Mouse (Mus musculus) lung, postnatal 4 days (tissue): ENCODE results near the gene Ogfrl1.
"Not testable (repeated sequence)": the region's sequence is repeated elsewhere in the genome, so short reads cannot be mapped to it uniquely, and the experiment has no call there.

ENCODE experiments used
- DNase-seq, 2 experiments: peaks; one replicate each; pipeline ENCODE4 v3.0.0; 2021

Ogfrl1 gene

DNA sequence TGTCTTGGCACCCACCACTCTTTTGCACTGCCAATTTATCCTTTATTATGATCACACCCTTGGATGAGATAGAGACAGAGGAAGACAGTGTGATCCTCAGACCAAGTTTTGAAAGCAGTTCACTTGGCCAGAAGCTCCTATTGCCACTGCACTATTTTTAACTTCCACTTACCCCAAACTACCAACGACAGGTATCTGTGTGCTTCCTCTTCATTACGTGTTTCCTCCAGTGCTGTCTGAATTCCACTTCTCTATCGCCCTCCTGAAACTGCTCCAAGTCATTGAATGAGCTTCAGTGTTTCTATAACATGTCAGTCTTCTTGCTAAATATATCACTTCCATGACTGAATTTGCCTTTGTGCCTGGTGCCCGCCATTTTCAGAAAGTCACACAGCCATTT lies at the start of gene Ogfrl1:
Gene Ogfrl1, minus strand, starts transcription at position 150 of the 400 bp plus-strand sequence.
- DNase-seq, result no peak

DNA sequence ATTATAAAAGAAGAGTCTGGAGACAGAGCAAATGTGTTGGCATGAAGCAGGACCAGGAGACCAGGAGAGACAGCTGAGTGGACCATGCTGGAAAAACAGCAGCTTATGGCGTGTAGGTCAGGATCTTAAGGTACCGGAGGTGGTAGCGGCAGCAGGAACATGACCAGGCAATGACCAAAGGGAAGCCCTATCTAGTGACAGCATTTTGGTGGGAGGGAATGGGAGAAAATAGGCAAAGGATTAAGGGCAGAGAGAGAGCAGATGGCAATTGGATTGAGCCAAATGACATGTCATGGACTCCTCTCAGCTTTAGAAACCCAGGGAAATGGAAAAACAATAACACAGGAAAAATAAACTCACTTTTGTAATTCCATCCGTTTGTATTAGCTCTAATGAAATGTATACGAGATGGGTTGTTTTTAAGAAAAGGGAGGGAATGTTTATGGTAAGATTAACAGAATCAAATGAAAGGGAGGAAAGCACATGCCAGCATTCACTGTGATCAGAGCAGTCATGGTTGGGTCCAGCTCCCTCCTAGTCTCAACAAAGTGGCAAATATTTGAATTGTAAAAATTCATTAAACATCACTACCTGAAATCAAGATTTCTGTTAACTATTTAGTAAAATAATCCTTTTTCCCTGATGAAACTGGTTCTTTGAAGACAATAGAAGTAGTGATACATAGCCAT lies 48.3 kb upstream of the Ogfrl1 start:
- DNase-seq, result no peak

DNA sequence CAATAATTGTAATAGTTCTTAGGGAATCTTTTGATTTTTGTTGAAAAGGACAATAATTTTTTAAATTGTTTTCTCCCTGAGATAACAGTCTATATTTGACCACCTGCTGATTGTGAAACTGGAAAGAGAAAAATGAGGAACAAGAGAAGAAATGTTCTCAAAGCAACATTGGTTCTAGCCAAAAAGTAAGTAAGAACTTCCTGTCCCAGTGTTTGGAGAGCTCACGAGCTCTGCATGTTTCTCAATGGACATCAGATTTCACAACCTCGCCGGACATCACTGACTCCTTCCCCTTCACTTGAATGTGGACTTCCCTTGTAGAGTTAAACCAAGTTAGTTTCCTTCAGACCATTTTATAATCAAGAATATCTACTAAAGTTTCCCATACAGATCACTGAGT lies 36.0 kb upstream of the Ogfrl1 start:
- DNase-seq, result peak; percentile 29 to 43

DNA sequence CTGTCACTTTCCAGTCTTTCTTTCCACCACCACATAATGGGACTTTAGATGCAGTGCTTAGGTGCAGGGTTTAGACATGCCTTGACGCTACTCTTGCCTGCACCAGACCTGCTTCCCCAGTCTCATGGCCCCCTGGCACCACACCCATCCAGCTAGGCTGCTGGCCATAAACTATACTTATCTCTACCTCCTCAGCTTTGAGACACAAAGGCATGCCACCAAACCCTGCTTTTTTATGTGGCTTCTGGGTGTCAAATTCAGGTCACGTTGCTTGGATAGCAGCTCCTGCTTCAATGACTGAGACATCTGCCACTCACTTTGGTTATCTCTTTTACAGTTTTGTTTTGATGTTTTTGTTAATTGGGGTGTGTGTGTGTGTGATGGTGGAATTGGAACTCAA lies 28.9 kb upstream of the Ogfrl1 start:
- DNase-seq, result no peak

DNA sequence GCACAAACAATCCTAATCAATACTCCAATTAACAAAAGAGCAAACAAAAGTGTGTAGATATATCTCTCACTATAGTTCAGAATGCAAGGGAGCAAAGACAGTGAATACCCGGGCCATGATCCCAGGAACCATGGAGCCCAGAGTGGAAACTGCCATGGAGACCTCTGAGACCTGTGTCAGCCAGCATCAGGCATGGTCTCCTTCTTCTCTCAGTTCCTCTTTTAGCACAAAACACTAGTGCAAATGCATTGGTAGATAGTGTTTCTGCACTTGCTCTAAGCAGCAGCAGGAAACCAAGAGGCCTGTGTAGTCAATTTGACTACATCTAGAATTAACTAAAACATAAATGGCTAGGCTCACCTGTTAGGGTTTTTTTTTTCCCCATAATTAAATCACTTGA lies 21.4 kb upstream of the Ogfrl1 start:
- DNase-seq, result no peak

DNA sequence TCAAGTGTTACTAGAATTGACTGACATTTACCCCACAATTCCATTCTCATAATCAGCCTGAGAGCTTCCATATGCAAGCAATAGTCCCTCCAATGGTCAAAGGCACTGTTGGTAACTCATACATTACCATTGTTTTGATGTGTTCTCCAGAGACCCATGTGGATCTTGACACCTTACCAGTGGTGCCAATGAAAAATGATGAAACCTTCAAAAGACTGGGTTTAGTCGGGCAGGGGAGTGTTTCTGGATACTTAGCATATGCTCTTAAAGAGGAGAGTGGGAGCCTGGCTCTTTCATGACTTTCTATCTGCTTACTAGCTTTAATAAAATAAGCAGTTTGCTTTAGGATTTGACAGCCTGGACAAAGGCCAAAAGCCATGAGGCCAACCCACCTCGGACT lies 20.5 kb upstream of the Ogfrl1 start:
- DNase-seq, result no peak

DNA sequence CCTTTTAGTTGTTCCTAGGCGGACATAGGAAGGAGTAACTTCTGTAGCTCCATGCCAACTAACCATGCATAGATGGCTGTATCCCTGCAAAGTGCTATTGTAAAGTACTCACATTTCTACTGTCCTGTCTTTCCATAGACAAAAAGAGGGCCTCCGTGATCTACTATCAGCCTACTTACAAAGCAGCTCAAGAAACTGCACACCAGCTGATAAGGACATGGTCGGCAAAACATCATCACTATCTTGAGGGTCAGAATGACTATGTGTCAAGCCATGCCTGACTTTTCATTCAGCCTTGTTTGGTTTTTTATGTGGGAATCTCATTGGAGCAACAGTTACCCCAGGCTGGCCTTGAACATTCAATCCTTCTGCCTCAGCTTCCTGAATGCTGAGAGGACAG lies 20.0 kb upstream of the Ogfrl1 start:
- no peak for DNase-seq

DNA sequence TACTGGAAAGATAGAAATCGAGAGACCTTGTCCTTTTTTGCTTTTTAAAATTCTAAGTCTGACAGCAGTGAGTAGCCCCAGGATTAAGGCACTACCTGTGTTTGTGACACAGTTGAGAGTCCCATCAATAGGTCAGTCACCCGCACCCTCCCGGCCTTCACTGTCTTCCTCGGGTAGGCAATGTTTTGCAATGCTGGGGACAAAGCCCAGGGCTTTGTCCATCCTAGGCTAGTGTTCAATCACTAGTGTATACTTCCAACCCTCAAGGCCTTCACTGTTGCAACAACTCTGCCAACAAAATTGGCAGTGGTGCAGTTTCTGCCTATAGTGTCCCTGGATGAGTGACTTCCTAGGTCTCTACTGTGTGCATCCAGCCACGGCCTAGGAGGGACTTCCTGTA lies 14.0 kb upstream of the Ogfrl1 start:
- no peak for DNase-seq

DNA sequence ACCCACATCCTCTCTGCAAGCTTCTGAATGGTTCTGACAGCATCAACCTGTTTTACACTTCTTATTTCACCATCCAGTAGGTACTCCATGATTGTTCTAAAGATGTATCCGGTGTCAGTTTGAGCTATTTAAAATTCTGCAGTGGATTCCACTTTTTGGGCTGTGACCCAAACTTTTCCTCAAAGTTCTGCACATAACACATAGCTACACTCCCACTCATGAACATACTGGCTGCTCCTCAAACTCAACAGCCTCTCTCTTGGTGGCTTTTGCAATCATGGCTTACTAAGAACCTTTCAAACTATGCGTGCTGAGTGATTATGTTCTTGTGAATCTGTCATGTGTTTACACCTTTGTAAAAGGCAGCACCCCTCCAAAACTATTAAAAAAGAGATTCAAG lies 12.4 kb upstream of the Ogfrl1 start:
- DNase-seq, result no peak

DNA sequence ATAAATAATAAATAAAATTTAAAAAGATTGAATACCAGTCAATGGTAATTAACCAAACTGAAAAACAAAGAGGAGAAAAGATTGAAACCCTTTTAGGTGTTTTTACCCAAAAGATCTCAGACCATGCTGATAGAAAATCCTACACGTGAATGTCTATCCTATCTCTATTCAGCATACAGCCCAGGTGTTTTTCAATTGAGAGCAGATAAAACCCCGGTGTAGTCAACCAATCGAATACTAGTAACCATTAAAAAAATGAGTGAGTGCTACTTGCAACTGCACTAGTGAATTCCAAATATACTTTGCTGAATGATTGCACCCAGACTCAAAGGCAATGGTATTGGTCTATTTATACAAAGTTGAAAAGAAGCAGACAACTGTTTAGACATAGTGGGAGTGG lies 4.8 kb upstream of the Ogfrl1 start:
- DNase-seq, result no peak

DNA sequence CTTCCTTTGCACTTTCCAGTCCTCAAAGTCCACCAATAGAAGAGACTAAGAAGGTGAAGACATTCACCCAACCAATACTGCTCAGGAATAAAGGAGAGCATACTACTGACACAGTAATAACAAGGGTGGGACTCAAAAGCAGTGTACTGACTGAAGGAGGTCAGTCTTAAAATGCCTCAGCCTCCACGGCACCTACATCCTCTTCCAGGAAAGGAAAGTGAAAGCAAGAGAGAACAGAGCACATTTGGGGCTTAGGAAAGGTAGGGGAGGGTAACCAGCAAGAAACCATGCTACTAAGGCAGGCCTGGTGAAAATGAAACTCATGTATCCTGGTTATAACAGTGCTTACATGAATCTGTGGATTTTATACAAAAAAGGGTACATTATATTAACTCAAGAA lies 2.0 kb upstream of the Ogfrl1 start:
- no peak for DNase-seq

DNA sequence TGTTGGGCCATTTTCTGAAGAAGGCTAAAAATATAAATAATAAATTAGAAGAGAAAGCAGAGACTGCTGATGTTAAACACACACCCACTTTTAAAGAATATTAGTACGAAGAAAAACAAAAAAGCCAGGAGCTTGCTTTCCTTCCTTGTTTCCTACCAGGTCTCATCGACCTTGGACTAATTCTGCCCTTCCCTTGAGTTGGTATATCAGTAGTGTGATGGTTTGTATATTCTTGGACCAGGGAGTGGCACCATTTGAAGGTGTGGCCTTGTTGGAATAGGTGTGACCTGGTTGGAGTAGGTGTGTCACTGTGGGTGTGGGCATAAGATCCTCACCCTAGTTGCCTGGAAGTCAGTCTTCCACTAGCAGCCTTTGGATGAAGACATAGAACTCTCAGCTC lies 3.2 kb downstream of the Ogfrl1 start:
- DNase-seq, result not testable (repeated sequence)

DNA sequence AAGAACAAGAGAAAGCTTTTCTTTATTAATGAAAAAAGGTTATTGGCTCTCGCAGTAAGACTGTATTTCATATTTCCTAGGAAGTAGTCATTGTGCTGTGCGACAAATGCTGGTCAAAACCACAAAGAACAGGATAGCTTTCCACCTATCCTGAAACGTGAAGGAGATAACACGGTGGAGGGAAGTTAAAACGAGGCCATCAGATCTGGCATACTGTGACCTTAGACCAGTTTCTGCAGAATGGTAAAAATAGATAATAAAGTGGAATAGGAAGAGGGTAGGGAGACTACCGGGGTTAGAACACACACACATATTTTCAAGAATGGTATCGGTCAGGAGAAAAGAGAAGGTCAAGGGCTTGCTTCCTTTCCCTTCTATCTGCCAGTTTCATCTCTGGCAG lies 5.8 kb downstream of the Ogfrl1 start:
- no peak for DNase-seq

DNA sequence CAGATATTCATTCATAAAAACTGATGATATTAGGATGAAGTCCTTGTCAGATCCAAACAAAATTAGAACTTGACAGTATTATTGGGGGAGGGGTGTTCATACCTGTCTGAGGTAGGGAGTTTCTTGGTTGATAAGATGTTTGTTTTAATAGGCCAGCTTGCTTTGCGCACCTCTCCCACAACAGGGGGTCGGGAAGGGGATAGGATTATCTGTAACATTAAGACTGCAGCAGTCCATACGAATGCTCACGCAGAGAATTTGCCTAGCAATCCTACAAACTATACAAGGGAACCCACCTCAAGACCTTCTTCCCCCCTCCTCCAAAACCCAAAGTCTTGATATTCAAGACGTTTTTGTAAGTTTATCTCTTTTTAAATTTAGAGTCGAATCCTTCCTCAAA lies 13.2 kb downstream of the Ogfrl1 start:
- DNase-seq, result no peak

DNA sequence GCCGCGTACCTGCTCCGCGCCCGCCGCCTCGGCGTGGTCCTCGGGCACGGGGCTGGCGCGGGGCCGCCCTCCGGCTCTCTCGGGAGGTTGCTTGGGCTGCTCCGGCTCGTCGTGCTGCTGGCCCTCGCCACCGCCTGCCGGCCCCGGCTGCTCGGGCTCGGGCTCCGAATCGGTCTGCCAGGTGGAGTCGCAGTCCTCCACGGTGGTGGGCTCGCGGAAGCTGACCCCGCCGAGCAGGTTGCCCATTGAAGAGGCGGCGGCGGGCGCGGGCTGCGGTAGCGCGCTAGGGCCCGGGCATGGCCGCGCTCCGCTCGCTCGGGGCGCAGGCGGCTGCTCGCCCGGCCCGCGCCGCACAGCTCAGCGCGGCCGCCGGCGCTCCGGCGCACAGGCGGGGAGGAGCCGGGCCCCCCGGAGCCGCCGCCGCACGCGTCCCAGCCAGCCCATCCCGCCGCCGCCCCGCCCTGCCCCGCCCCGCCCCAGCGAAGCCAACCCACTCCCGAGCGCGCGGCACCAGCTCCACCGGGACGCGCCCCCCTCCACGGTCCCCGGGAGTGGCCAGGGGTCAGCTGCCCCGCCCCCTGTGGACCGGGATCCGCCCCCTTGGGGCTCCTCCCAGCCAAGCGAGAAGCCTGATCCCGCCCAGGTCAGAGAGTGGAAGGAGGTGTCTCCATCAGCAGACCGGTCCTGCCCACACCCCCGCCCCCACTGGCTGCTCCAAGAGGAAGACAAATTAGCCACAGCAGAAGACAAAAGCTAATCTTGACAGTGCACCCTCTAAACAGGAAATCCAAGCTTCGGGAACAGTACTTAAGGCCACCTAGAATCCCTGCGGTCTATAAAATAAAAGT lies 14.5 kb downstream of the Ogfrl1 start:
- peak; percentile 98 to 99 for DNase-seq

DNA sequence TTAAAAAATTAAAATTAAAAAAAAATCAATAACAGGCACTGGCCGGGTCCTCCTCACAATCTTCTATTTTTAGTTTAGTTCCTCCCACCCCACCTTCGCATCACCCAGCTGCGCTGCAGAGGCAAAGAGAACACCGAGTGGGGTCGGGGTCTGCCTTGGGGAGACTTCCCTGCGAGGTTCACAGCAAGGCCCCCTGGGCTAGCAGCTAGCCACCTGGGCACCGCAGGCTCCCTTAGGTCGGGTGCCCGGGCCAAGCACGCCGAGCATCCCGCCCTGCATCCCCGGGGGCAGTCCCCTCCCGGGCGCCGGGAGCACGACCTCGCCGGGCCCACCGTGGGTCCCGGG lies 15.1 kb downstream of the Ogfrl1 start:
- no peak for DNase-seq

DNA sequence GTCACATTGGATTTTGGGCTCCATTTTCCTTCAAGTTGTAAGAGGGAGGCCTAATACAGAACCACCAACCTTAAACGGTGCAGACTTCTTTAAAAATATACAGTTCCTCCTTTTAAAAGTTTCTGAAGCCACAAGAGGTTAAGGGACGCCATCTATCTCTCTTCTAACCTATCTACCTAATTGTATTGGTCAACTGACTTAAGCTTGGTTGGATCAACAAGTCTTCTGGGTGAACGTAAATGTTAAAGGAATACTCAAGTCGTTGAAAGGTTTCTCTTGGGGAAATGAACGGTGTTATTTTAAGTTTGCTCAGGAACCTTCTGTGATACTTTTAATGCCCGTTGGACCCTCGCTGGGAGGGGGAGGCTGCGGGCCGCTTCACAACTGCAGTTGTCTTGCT lies 15.5 kb downstream of the Ogfrl1 start:
- DNase-seq, result no peak

DNA sequence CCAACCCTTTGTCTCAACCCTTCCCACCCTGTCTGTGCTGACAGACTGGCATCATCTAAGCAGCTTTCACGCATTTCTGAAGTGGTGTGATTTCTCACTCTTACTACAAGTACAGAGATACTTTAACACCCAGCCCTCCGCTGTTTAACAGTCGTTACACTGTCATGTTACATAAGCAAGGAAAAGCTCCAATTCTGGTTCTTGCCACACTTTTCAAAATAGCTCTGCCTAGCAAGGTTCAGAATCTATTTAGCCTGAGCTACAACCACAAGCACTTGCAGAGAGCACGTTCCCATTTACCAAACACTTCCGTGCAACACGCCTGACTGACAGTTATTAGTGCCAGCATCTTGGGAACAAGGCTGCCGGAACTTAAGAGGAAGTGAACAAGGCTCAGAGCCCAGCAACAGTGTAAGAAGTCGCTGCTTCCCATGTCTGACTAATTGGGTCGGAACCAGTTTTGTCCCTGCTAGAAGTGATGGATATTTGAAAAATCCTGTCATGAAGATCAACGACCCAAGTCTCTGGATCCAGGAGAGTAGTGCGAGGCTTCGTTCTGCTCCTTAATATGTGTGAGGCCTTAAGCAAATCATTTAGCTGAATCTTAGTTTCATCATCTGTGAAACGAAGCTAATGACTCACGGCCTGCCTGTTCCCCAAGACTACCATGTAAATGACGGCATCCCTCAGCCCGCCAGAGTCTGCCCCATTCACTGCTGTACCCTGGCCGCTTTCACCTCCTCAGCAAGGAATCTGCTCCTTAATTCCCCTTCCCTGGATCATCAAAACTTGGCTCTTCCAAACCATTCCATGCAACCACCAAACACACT lies 17.4 kb downstream of the Ogfrl1 start:
- DNase-seq, result peak; percentile 28 to 29

DNA sequence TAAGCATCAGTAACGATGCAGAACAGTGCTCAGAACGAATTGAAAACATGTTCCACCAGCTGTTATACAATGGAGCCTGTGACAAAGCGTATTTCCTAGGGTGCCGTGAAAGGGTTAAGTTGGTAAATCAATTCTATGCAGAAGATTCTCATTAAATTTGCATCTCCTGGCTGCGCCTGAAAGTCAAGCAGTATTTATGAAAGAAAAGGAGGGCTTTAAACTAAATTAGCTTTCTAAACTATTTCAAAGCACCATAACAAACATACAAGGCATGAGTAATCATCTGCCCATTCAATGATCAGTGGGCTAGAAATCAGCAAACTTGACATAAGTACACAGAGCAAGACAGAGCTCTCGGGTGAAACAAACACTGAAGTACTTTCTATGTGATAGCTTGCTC lies 18.3 kb downstream of the Ogfrl1 start:
- DNase-seq, result no peak

DNA sequence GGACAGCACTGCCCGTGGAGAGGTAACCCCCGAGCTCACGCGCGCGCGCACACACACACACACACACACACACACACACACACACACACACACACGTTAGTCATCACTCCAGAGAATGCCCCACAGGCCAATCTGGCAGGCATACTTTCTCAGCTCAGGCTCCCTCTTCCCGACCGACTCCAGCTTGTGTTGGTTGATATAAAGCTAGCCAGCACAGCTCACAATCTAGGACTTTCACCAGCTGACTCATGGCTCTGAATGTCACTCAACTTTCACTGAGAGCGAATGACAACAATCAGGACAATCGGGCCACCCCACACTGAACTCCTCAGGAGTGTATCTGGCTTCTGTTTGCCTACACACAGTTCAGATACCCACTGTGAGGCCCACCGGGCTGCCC lies 20.0 kb downstream of the Ogfrl1 start:
- DNase-seq, result no peak

DNA sequence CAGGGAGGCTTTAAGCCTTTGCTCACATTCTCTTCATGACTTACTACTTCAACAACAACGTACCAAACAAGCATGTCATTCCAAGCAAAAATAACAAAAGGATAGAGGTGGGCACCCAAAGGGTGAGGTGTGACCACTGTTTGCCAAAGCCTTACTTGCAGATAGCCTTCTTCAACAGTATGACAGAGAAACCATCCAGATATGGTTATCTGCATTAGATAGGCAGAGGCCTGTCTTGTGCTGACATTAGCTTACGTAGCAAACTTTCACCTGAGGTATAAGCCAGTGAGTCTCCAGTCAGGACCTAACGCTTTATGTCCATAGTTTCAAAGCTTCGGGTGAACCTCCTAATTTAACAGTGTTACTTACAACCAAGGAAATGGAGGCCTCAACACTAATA lies 23.4 kb downstream of the Ogfrl1 start:
- no peak for DNase-seq

DNA sequence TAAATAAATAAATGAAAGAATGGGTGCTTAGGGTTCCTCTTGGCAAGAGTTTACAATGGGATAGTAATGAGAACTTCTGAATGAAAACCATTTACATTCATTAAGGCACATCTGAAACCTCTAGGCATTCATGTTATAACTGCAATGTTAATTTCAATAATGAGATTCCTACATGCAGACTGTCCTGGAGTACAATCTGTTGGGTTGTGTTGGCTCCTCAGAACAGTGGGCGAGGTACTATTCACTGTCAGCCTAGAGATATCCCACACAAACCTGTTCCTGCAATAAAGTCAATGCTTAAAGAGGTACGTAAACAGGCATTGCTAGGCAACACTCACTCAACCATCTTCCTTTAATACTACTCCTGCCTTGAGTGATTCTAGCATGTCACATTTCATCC lies 32.0 kb downstream of the Ogfrl1 start:
- DNase-seq, result no peak

DNA sequence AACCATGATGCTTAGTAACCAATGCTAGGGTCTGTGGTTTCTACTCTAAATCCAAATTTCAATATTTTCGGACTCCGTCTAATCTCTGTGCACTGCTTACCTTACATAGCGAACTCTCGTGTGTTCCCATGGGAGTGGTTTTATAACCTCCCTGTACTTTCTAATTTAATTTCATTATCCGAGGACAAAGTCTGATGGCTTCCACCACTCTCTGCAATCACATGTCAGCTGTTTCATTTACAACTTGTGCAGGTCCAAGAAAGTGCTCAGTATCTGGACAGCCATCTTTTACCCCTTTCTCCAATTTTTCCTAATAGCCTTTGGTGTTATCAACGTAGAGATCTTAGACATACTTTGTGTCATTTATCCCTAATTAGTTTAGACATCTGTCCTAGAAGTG lies 44.7 kb downstream of the Ogfrl1 start:
- DNase-seq, result no peak

DNA sequence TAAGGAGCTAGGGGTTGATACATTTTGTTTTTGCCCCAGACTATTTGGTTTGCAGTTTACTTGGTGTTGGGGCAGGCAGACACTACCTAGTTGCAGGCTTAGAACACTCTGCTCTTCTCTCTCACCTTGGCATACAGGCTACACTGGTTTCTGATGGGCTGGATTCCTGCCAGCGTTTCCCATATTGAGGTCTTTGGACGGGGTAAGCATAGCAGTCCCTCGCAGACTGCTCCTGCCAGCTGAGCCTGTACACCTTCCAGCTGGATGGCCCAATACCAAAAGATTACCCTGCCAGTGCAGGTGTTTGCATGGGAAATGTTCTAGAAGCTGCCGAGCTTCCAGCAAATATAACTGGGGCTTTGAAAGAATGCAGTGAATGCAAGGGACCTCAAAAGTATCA lies 45.8 kb downstream of the Ogfrl1 start:
- DNase-seq, result no peak
